Mouse (Mus musculus) left cerebral cortex, postnatal 4 days (tissue): ENCODE results near the gene Nxph4. TPM values are rescaled to one million over a fixed set of nuclear protein-coding genes. Genes with fewer than 3 reads are reported as not detected.

Source experiments
- DNase-seq: peaks from one replicate; pipeline ENCODE4 v3.0.0-alpha.2; 2022
- intact Hi-C: fragments of 180-260 bp; cut with DNase I; formaldehyde crosslinking; loops from one replicate; pipeline ENCODE4 v1.15.1; 2025
- total RNA-seq, 2 experiments: library from RNA; stranded (reverse); gene quantifications; 2 replicates each; pipeline ENCODE4 v1.2.3; 2021

Gene Nxph4
- total RNA-seq, 2 experiments from 2014 or later = 12.9 to 14.4 TPM

GRCm38 (mm10) chr10:127543916-127544315, 9.6 kb upstream of the Nxph4 start:
- intact Hi-C loops = no loop called here
- no peak for DNase-seq

- DNase-seq = peak; percentile 75
- intact Hi-C loops = no loop called here
Measured at GRCm38 (mm10) chr10:127542720-127543119, 8.4 kb upstream of the Nxph4 start.

- DNase-seq = peak; percentile 70
- intact Hi-C loops = no loop called here
Measured at GRCm38 (mm10) chr10:127542084-127542483, 7.7 kb upstream of the Nxph4 start.

- no peak for DNase-seq
- intact Hi-C loops = no loop called here
Measured at GRCm38 (mm10) chr10:127541510-127541909, 7.2 kb upstream of the Nxph4 start.

GRCm38 (mm10) chr10:127537854-127538583, 3.7 kb upstream of the Nxph4 start:
- peak; percentile 86 for DNase-seq
- intact Hi-C loops = loop anchor here (2.0 to 10.0 kb wide), 2 partner anchors 29 to 203 kb away; no protein-coding TSS in a partner anchor

GRCm38 (mm10) chr10:127536586-127537314, 2.4 kb upstream of the Nxph4 start:
- DNase-seq = peak; percentile 74
- intact Hi-C loops = loop anchor here (10.0 kb wide), 1 partner anchor 202 kb away; no protein-coding TSS in a partner anchor

GRCm38 (mm10) chr10:127534929-127535384, 598 bp upstream of the Nxph4 start:
- no peak for DNase-seq
- intact Hi-C loops = loop anchor here (10.0 kb wide), 1 partner anchor 200 kb away; no protein-coding TSS in a partner anchor

GRCm38 (mm10) chr10:127531548-127531947, 2.8 kb downstream of the Nxph4 start:
- no peak for DNase-seq
- intact Hi-C loops = loop anchor here (10.0 kb wide), 1 partner anchor 197 kb away; no protein-coding TSS in a partner anchor

GRCm38 (mm10) chr10:127530945-127531344, 3.4 kb downstream of the Nxph4 start:
- no peak for DNase-seq
- intact Hi-C loops = loop anchor here (10.0 kb wide), 1 partner anchor 196 kb away; no protein-coding TSS in a partner anchor

GRCm38 (mm10) chr10:127527481-127527880, 6.9 kb downstream of the Nxph4 start:
- DNase-seq = no peak
- intact Hi-C loops = no loop called here

- intact Hi-C loops = no loop called here
- DNase-seq = peak; percentile 79
Measured at GRCm38 (mm10) chr10:127526681-127527080, 7.7 kb downstream of the Nxph4 start.

GRCm38 (mm10) chr10:127526048-127526447, 8.3 kb downstream of the Nxph4 start:
- intact Hi-C loops = no loop called here
- DNase-seq = no peak

- no peak for DNase-seq
- intact Hi-C loops = no loop called here
Measured at GRCm38 (mm10) chr10:127524646-127525255, 9.6 kb downstream of the Nxph4 start.

- intact Hi-C loops = no loop called here
- peak; percentile 91 for DNase-seq
Measured at GRCm38 (mm10) chr10:127522088-127522581, 12.2 kb downstream of the Nxph4 start, which contains the start of gene Shmt2. Gene Shmt2, minus strand, starts transcription at chr10:127522444.

GRCm38 (mm10) chr10:127521611-127522080, 12.7 kb downstream of the Nxph4 start:
- DNase-seq = no peak
- intact Hi-C loops = no loop called here

- intact Hi-C loops = no loop called here
- DNase-seq = no peak
Measured at GRCm38 (mm10) chr10:127520714-127521357, 13.5 kb downstream of the Nxph4 start.

GRCm38 (mm10) chr10:127519903-127520713, 14.3 kb downstream of the Nxph4 start:
- intact Hi-C loops = no loop called here
- no peak for DNase-seq

GRCm38 (mm10) chr10:127519041-127519701, 15.2 kb downstream of the Nxph4 start:
- no peak for DNase-seq
- intact Hi-C loops = no loop called here

GRCm38 (mm10) chr10:127517941-127518340, 16.4 kb downstream of the Nxph4 start:
- no peak for DNase-seq
- intact Hi-C loops = no loop called here
